Mouse (Mus musculus): ENCODE data around the gene Cyp3a13.
"Not testable (repeated sequence)": the region's sequence is repeated elsewhere in the genome, so short reads cannot be mapped to it uniquely, and the experiment has no call there.

Cyp3a13 gene

DNA sequence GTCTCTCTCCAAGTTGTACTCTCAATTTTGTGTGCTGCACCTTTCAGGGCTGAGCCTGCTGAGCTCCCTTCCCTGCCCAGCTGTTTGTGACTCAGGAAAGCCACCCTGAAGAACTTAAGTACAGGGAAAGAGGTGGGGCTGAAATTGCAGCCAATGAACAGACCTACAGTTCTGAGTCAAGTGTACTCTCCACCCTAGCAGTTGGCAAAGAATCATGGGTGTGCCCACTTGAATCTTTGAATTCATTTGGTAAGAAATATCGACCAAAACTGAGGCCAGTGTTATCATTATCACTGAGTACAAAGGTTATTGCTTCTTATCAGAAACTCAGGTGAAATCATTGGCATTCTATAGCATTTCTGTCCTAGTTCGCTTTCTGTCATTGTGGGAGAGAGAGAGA is at the start of gene Cyp3a13:
Gene Cyp3a13 (minus strand): TSS at position 88 of the 400 bp plus-strand sequence.
- DNase-seq (ENCODE audit: extremely low spot score, low spot score): no peak

GRCm38 (mm10) chr5:137966492-137966891 is 45.1 kb upstream of the Cyp3a13 start:
- no peak for DNase-seq (ENCODE audit: extremely low spot score, low spot score)

DNA sequence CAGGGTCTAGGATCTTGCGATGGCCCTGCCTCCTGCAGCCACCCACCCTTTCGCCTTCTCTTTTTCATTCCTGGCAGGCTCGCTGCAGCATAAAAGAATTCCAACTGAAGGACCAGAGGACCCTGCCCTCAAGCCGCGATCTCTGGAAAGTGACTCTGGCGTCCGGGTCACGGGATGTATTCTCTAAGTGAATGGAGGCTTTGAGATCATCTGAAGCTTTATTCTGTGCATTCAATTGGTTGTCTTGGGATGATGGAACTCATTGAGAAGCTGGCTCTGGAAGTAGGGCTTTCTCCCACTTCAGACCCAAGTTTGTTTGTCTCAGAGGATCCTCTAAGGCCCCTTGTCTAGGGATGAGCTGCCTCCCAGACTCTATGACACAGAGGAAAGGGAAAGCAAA is 41.5 kb upstream of the Cyp3a13 start, which contains the start of gene Gjc3:
Gene Gjc3 (minus strand): TSS at position 154 of the 400 bp plus-strand sequence.
- DNase-seq (ENCODE audit: extremely low spot score, low spot score): no peak

DNA sequence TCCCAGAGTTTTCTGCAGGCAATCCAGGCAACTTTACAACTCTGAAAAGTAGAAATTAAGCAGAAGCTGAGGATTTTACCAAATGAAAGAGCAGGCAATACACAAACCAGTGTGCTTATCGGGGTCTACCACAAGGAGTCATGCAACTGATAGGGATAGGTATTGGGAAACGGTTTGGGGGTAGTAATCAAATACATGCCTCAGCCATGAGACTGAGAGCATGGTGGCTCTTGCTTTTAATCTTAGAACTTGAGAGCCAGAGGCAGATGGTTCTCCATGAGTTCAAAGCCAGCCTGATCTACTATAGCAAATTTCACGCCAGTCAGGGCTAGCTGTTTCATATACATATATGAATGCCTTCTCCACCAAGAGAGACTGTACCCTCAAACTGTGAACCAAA is 35.0 kb upstream of the Cyp3a13 start:
- no peak for DNase-seq (ENCODE audit: extremely low spot score, low spot score)

GRCm38 (mm10) chr5:137951218-137951617 is 29.8 kb upstream of the Cyp3a13 start:
- no peak for DNase-seq (ENCODE audit: extremely low spot score, low spot score)

- no peak for DNase-seq (ENCODE audit: extremely low spot score, low spot score)
These were observed 25.9 kb upstream of the Cyp3a13 start for GRCm38 (mm10) chr5:137947303-137947702.

GRCm38 (mm10) chr5:137943133-137943532 is 21.7 kb upstream of the Cyp3a13 start:
- DNase-seq (ENCODE audit: extremely low spot score, low spot score): no peak

- DNase-seq (ENCODE audit: extremely low spot score, low spot score): no peak
These were observed 19.5 kb upstream of the Cyp3a13 start for GRCm38 (mm10) chr5:137940948-137941347.

DNA sequence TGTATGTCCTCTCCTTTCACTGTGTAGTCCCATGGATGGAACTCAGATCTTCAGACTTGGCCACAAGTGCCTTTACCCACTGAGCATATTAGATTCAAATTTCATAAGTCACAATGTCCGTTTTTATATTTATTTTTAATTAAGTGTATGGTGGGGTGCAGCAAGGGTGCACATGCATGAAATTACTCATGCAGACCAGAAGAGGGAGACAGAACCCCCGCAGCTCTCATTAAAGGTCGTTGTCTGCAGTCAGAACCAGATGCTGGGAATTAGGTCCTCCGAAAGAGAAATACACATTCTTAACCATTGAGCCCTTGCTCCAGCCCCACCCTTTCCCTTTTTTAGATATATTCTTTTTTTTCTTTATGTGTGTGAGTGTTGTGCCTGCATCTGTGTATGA is 15.8 kb upstream of the Cyp3a13 start:
- DNase-seq (ENCODE audit: extremely low spot score, low spot score): no peak

DNA sequence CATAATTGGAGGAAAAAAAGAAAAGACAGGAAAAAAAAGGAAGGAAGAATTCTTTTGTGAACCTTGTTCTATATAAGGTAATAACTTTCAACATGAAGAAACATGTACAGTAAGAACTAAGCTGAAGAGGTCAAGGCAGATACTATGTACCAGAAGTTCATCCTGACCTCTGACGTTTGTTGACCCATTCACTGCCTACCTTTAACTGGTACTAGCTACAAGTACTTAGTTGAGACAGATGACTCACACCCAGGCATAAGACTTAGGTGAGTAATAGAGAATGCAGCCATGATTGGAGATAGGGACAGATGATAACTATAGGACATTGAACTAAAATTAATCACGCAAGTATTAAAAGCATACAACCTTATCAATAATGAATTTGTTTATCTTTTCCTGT is 15.1 kb upstream of the Cyp3a13 start:
- no peak for DNase-seq (ENCODE audit: extremely low spot score, low spot score)

DNA sequence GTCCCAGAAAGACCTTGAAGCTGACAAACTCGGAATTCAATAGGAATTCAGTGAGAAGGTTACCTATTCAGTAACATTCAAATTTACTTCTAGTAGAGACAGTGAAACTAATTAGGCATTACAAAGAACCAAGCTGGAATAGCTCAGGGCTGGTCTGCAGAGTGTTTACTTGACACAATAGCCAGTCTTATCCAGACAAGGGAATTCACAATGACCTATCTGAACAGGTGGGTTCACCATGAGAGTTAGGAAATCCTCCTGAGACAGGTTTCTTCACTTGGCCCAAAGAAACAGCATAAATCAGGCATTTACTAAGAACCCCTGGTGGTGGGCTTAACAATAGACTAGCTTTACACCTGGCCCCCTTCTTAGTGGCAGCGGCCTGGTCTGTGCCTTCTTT is 12.5 kb upstream of the Cyp3a13 start:
- DNase-seq (ENCODE audit: extremely low spot score, low spot score): not testable (repeated sequence)

DNA sequence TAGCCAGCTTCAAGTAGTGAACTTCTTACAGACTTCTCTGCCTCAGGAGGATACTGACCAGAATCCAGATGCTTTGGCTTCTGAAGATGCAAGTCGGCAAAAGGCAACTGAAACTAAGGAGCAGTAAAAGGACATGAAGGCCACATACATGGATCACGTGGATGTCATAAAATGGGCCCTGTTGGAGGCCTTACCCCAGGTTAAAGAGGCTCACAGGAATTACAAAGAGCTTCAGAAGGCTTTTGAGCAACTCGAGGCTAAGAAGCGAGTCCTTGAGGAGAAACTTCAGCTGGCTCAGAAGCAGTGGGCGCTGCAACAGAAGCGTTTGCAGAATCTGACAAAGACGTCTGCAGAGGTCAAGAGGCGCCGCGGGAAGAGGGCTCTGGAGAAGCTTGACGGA is 7.0 kb upstream of the Cyp3a13 start:
- DNase-seq (ENCODE audit: extremely low spot score, low spot score): no peak

DNA sequence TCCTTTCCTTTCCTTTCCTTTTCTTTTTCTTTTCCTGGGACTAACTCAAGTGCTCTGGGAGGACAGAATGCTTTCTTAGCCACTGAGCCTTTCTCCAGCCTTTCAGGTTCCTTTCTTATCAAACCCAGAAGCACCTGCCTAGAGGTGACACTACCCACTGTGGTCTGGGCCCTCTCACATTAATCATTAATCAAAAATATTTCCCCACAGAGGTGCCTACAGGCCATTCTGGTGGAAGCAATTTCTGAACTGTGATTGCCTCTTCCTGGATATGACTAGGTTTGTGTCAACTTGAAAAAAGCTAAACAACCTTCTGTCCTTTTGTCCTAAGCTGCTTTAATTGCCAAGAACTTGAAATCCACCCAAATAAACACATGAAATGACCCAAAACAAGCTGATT is 752 bp upstream of the Cyp3a13 start:
- no peak for DNase-seq (ENCODE audit: extremely low spot score, low spot score)

GRCm38 (mm10) chr5:137915550-137915949 is 5.9 kb downstream of the Cyp3a13 start:
- DNase-seq (ENCODE audit: extremely low spot score, low spot score): no peak

GRCm38 (mm10) chr5:137914508-137914907 is 6.9 kb downstream of the Cyp3a13 start:
- DNase-seq (ENCODE audit: extremely low spot score, low spot score): no peak

DNA sequence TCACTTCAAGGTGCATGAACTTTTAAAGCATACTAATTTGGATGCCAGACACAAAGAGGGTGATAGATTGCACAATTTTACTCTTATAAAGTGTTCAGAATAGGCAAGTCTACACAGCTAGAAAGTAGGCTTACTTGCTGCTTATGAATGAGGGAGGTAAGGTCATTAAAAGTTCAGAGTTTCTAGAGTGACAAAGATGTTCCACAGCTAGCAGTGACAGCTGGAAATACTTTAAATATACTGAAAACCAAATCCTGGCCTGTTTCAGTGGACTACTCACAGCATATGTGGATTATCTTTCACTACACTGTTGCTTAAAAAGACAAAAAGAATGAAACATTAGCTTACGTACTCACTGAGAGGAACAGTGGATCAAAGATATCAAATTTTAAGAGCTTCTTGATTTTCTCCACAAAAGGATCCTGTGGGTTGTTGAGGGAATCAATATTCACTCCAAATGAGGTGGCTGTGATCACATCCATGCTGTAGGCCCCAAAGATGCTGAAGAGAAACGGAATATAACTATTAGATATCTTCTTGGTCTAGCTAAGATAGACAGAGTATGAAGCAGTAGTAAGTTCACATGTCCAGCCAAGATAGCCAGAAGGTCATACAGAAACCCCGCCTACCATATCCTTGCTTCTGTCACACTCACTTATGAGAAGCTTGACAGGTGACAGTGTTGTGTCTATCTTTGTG is 11.7 kb downstream of the Cyp3a13 start:
- DNase-seq (ENCODE audit: extremely low spot score, low spot score): no peak

- no peak for DNase-seq (ENCODE audit: extremely low spot score, low spot score)
These were observed 23.6 kb downstream of the Cyp3a13 start for GRCm38 (mm10) chr5:137897812-137898211.

GRCm38 (mm10) chr5:137892954-137893353 is 28.5 kb downstream of the Cyp3a13 start:
- DNase-seq (ENCODE audit: extremely low spot score, low spot score): no peak

DNA sequence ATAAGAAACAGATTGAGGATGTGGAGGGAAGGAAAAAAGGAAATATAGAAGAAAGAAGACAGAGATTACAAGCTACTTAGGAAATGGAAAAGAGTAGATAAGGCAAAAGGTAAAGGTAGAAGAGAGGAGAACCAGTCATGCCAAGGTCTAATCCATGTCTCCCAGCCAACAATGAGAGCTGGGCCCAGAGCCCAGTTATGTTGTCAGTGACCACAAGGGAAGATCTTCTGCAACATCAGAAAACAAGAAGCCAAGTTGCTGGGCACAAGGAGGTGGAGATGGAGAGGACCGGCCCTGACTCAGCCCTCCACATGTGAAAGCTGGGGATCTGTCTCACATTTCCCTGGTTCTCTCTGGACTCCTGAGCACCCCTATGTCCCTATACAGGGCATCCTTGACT is 33.8 kb downstream of the Cyp3a13 start:
- no peak for DNase-seq (ENCODE audit: extremely low spot score, low spot score)

- DNase-seq (ENCODE audit: extremely low spot score, low spot score): peak; percentile 27
These were observed 35.5 kb downstream of the Cyp3a13 start for GRCm38 (mm10) chr5:137885894-137886293.

- DNase-seq (ENCODE audit: extremely low spot score, low spot score): no peak
These were observed 38.1 kb downstream of the Cyp3a13 start for GRCm38 (mm10) chr5:137883345-137883744.

DNA sequence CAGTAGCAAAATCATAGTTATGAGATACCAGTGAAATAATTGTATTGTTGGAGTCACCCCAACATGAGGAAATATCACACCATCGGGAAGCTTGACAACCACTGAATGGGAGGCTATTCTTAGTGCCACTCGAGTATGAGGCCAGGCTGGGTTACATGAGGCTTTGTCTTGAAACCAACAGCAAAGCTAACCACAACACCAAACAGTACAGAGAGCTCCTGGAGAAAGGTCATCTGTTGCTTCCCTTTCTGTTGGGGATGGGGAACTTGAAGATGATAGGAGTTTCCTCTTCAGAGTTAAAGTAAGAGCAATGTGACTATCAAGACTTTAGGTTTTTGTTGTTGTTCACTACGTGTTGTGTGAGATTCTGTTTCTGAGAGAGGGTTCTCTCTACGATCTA is 38.5 kb downstream of the Cyp3a13 start:
- no peak for DNase-seq (ENCODE audit: extremely low spot score, low spot score)

DNA sequence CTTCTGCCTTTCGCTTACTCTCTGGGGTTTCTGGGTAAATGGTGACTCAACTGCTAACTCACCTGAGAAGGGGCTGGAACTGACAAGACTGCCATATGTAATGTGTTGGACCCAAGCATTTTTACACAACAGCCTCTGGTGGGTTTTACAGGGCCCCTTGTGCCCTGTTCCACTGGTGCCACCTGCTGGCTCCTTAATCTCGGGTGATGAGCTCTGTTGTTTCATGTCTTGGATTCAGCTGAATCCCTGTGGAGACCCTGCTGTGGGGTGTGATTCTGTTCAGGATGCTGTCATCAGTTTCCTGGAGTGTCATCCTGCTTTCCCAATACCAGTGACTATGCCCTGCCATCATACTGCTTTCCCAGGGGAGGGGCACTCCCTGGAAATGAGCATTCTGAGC is 43.6 kb downstream of the Cyp3a13 start:
- DNase-seq (ENCODE audit: extremely low spot score, low spot score): no peak

DNA sequence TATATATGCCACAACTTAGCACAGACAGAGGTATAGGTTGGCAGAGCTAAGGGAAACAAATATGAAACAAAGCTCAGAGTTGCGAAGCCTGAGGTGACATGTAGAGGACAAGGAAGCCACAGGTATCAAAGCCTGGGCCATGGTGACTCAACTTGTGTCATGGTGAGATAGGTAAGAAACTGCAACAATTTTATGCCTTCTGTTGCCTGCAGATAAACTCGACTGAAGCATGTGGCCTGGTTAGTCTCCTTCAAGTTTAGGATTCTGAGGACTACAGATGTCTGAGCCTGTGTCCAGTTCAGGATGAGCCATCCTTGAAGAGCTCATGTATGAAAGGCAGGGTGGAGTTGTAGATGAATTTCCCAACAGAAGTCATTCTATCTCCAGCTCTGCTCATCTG is 46.4 kb downstream of the Cyp3a13 start:
- DNase-seq (ENCODE audit: extremely low spot score, low spot score): no peak
